Mouse (Mus musculus): ENCODE results near the gene Ttll11. TPM values are rescaled to one million over a fixed set of nuclear protein-coding genes. Genes with fewer than 3 reads are reported as not detected.

The Ttll11 gene
- total and polyA plus RNA-seq, 2 experiments from 2014 or later, result 1.7 to 5.0 TPM

- H3K27me3 ChIP-seq (ENCODE audit: control insufficient read depth, insufficient read depth, low read length), result no peaks in the 10 kb centered on the region
- peaks cover 14% of the 10 kb centered on the region; the same call in 1 of the 2 replicates for H3K4me1 ChIP-seq (ENCODE audit: control insufficient read depth, insufficient read depth)
- no peak overlapping the region for H3K27ac ChIP-seq (ENCODE audit: low read depth)
- H3K4me2 ChIP-seq (ENCODE audit: low read depth, low read length), result no peak overlapping the region
- H3K4me3 ChIP-seq (ENCODE audit: low read depth, low read length), result no peak overlapping the region
- DNase-seq (ENCODE audit: low spot score) (peak; percentile 58), ATAC-seq (ENCODE audit: insufficient read depth, low read depth) (no peak)
- TF ChIP-seq EP300 (IDR thresholded peaks at IDR 0.05; ENCODE audit: low read depth) (no peak), CTCF (IDR thresholded peaks at IDR 0.05; ENCODE audit: low read depth) (peak; percentile 86)
- 33% methylated on average over 11 of the region's 11 CpGs for WGBS
- no peaks in the 10 kb centered on the region for H3K36me3 ChIP-seq (replicated peaks; ENCODE audit: control insufficient read depth, insufficient read depth, low read length)
- H3K9me3 ChIP-seq (replicated peaks; ENCODE audit: control insufficient read depth, low read length), result no peaks in the 10 kb centered on the region
- H3K9ac ChIP-seq (replicated peaks; ENCODE audit: low read depth, low read length), result no peak overlapping the region
These were observed 49.1 kb downstream of the Ttll11 start for GRCm38 (mm10) chr2:35930498-35931149.

GRCm38 (mm10) chr2:35928133-35928532 lies 51.6 kb downstream of the Ttll11 start:
- Histone ChIP-seq H3K4me2 (ENCODE audit: low read depth, low read length) (no peak overlapping the region), H3K9me3 (replicated peaks; ENCODE audit: control insufficient read depth, low read length) (no peaks in the 10 kb centered on the region), H3K36me3 (replicated peaks; ENCODE audit: control insufficient read depth, insufficient read depth, low read length) (no peaks in the 10 kb centered on the region), H3K27me3 (ENCODE audit: control insufficient read depth, insufficient read depth, low read length) (no peaks in the 10 kb centered on the region), H3K9ac (replicated peaks; ENCODE audit: low read depth, low read length) (no peak overlapping the region), H3K27ac (ENCODE audit: low read depth) (0 out of 2 replicates have a peak overlapping the region, but pooled peaks have one; percentile 7), H3K4me1 (ENCODE audit: control insufficient read depth, insufficient read depth) (peaks cover 7% of the 10 kb centered on the region; the same call in 1 of the 2 replicates), H3K4me3 (ENCODE audit: low read depth, low read length) (no peak overlapping the region)
- no peak for TF ChIP-seq EP300 (IDR thresholded peaks at IDR 0.05; ENCODE audit: low read depth)
- no peak for TF ChIP-seq CTCF (IDR thresholded peaks at IDR 0.05; ENCODE audit: low read depth)
- DNase-seq (ENCODE audit: low spot score), result peak; percentile 46
- WGBS, result 26% methylated on average over 6 of the region's 6 CpGs
- ATAC-seq (ENCODE audit: insufficient read depth, low read depth), result peak; percentile 86

- H3K27me3 ChIP-seq (ENCODE audit: control insufficient read depth, insufficient read depth, low read length), result no peaks in the 10 kb centered on the region
- WGBS, result 83% methylated on average over 4 of the region's 4 CpGs
- no peaks in the 10 kb centered on the region for H3K36me3 ChIP-seq (replicated peaks; ENCODE audit: control insufficient read depth, insufficient read depth, low read length)
- no peak for ATAC-seq (ENCODE audit: insufficient read depth, low read depth)
- no peaks in the 10 kb centered on the region for H3K9me3 ChIP-seq (replicated peaks; ENCODE audit: control insufficient read depth, low read length)
- no peak overlapping the region for H3K4me2 ChIP-seq (ENCODE audit: low read depth, low read length)
- H3K4me3 ChIP-seq (ENCODE audit: low read depth, low read length), result no peak overlapping the region
- H3K9ac ChIP-seq (replicated peaks; ENCODE audit: low read depth, low read length), result no peak overlapping the region
- TF ChIP-seq CTCF (IDR thresholded peaks at IDR 0.05; ENCODE audit: low read depth) (no peak), EP300 (IDR thresholded peaks at IDR 0.05; ENCODE audit: low read depth) (no peak)
- no peak for DNase-seq (ENCODE audit: low spot score)
- H3K27ac ChIP-seq (ENCODE audit: low read depth), result no peak overlapping the region
- peaks cover 7% of the 10 kb centered on the region; the same call in 1 of the 2 replicates for H3K4me1 ChIP-seq (ENCODE audit: control insufficient read depth, insufficient read depth)
These were observed 54.8 kb downstream of the Ttll11 start for GRCm38 (mm10) chr2:35924947-35925346.

GRCm38 (mm10) chr2:35922956-35923355 lies 56.8 kb downstream of the Ttll11 start:
- Histone ChIP-seq H3K27me3 (ENCODE audit: control insufficient read depth, insufficient read depth, low read length) (no peaks in the 10 kb centered on the region), H3K9me3 (replicated peaks; ENCODE audit: control insufficient read depth, low read length) (no peaks in the 10 kb centered on the region), H3K36me3 (replicated peaks; ENCODE audit: control insufficient read depth, insufficient read depth, low read length) (no peaks in the 10 kb centered on the region), H3K27ac (ENCODE audit: low read depth) (no peak overlapping the region), H3K4me2 (ENCODE audit: low read depth, low read length) (no peak overlapping the region), H3K9ac (replicated peaks; ENCODE audit: low read depth, low read length) (no peak overlapping the region), H3K4me3 (ENCODE audit: low read depth, low read length) (no peak overlapping the region), H3K4me1 (ENCODE audit: control insufficient read depth, insufficient read depth) (no peaks in the 10 kb centered on the region)
- ATAC-seq (ENCODE audit: insufficient read depth, low read depth) (no peak), DNase-seq (ENCODE audit: low spot score) (no peak)
- TF ChIP-seq CTCF (IDR thresholded peaks at IDR 0.05; ENCODE audit: low read depth) (no peak), EP300 (IDR thresholded peaks at IDR 0.05; ENCODE audit: low read depth) (no peak)
- WGBS, result 74% methylated on average over 3 of the region's 3 CpGs

- Histone ChIP-seq H3K9ac (replicated peaks; ENCODE audit: low read depth, low read length) (no peak overlapping the region), H3K4me2 (ENCODE audit: low read depth, low read length) (no peak overlapping the region), H3K4me1 (ENCODE audit: control insufficient read depth, insufficient read depth) (peaks cover 12% of the 10 kb centered on the region; the same call in 1 of the 2 replicates), H3K27me3 (ENCODE audit: control insufficient read depth, insufficient read depth, low read length) (no peaks in the 10 kb centered on the region), H3K27ac (ENCODE audit: low read depth) (no peak overlapping the region), H3K9me3 (replicated peaks; ENCODE audit: control insufficient read depth, low read length) (no peaks in the 10 kb centered on the region), H3K36me3 (replicated peaks; ENCODE audit: control insufficient read depth, insufficient read depth, low read length) (no peaks in the 10 kb centered on the region), H3K4me3 (ENCODE audit: low read depth, low read length) (no peak overlapping the region)
- ATAC-seq (ENCODE audit: insufficient read depth, low read depth) (no peak), DNase-seq (ENCODE audit: low spot score) (no peak)
- 55% methylated on average over 4 of the region's 4 CpGs for WGBS
- no peak for TF ChIP-seq CTCF (IDR thresholded peaks at IDR 0.05; ENCODE audit: low read depth)
- no peak for TF ChIP-seq EP300 (IDR thresholded peaks at IDR 0.05; ENCODE audit: low read depth)
These were observed 67.6 kb downstream of the Ttll11 start for GRCm38 (mm10) chr2:35912090-35912489.

GRCm38 (mm10) chr2:35911675-35912074 lies 68.0 kb downstream of the Ttll11 start:
- H3K27me3 ChIP-seq (ENCODE audit: control insufficient read depth, insufficient read depth, low read length), result no peaks in the 10 kb centered on the region
- ATAC-seq (ENCODE audit: insufficient read depth, low read depth) (no peak), DNase-seq (ENCODE audit: low spot score) (no peak)
- no peak overlapping the region for H3K4me2 ChIP-seq (ENCODE audit: low read depth, low read length)
- peaks cover 12% of the 10 kb centered on the region; the same call in 1 of the 2 replicates for H3K4me1 ChIP-seq (ENCODE audit: control insufficient read depth, insufficient read depth)
- no peaks in the 10 kb centered on the region for H3K9me3 ChIP-seq (replicated peaks; ENCODE audit: control insufficient read depth, low read length)
- TF ChIP-seq CTCF (IDR thresholded peaks at IDR 0.05; ENCODE audit: low read depth) (no peak), EP300 (IDR thresholded peaks at IDR 0.05; ENCODE audit: low read depth) (no peak)
- H3K27ac ChIP-seq (ENCODE audit: low read depth), result no peak overlapping the region
- WGBS, result 42% methylated on average over 1 of the region's 1 CpGs
- H3K4me3 ChIP-seq (ENCODE audit: low read depth, low read length), result no peak overlapping the region
- H3K9ac ChIP-seq (replicated peaks; ENCODE audit: low read depth, low read length), result no peak overlapping the region
- H3K36me3 ChIP-seq (replicated peaks; ENCODE audit: control insufficient read depth, insufficient read depth, low read length), result no peaks in the 10 kb centered on the region
